8 mouse cellular contexts compared by ENCODE assay signal in genomic region chr3:127124375-127124993, GRCm38 (mm10).
DNase-seq lines count a peak whose midpoint lies in the region; ATAC-seq lines count a peak whose summit lies in the region.

No protein-coding gene starts in this region.

- no peaks in the 10 kb centered on the region for H3K27me3 ChIP-seq in forebrain, embryonic 16.5 days (replicated peaks; ENCODE audit: control insufficient read depth, insufficient read depth, low read length)
- no peaks in the 10 kb centered on the region for H3K27me3 ChIP-seq in hindbrain, embryonic 11.5 days (ENCODE audit: control insufficient read depth, insufficient read depth, low read length)
- no peaks in the 10 kb centered on the region for H3K27me3 ChIP-seq in liver, embryonic 11.5 days (replicated peaks; ENCODE audit: control insufficient read depth, insufficient read depth, low read length)

- peak; percentile 18 for DNase-seq in adipocyte (ENCODE audit: low spot score)
- DNase-seq in hindbrain, embryonic 11.5 days (ENCODE audit: low spot score): peak; percentile 30
- peak; percentile 38 for DNase-seq in liver, embryonic 11.5 days (ENCODE audit: low spot score)
- no peak for DNase-seq in thymus, postnatal 25 days
- no peak for DNase-seq in cerebellum, postnatal 4 days (ENCODE audit: low spot score in 2 of 2)
- DNase-seq in spleen, postnatal 14 days (ENCODE audit: low spot score in 2 of 2): no peak
- no peak for DNase-seq in layer of hippocampus, postnatal 36 days

- 43% methylated on average over 10 of the region's 10 CpGs for WGBS in forebrain, embryonic 16.5 days
- WGBS in hindbrain, embryonic 11.5 days: 36% methylated on average over 10 of the region's 10 CpGs
- 64% methylated on average over 10 of the region's 10 CpGs for WGBS in liver, embryonic 11.5 days

- peak; percentile 29; the same call in 1 of the 2 replicates for ATAC-seq in forebrain, embryonic 16.5 days
- peak; percentile 64 for ATAC-seq in hindbrain, embryonic 11.5 days (ENCODE audit: low FRiP score)
- ATAC-seq in liver, embryonic 11.5 days (replicated peaks; ENCODE audit: low FRiP score): peak; percentile 48; the same call in 1 of the 2 replicates

- H3K4me1 ChIP-seq in forebrain, embryonic 16.5 days (replicated peaks; ENCODE audit: control insufficient read depth, insufficient read depth, low read length): peaks cover 10% of the 10 kb centered on the region
- H3K4me1 ChIP-seq in hindbrain, embryonic 11.5 days (replicated peaks; ENCODE audit: control insufficient read depth, insufficient read depth, low read length): no peaks in the 10 kb centered on the region; the same call in 1 of the 2 replicates
- no peaks in the 10 kb centered on the region for H3K4me1 ChIP-seq in liver, embryonic 11.5 days (replicated peaks; ENCODE audit: control insufficient read depth, insufficient read depth, low read length)

- no peak overlapping the region for H3K4me3 ChIP-seq in forebrain, embryonic 16.5 days (replicated peaks; ENCODE audit: low read length)
- H3K4me3 ChIP-seq in hindbrain, embryonic 11.5 days (ENCODE audit: low read depth, low read length): no peak overlapping the region
- H3K4me3 ChIP-seq in liver, embryonic 11.5 days (ENCODE audit: low read depth, low read length): no peak overlapping the region

- H3K27ac ChIP-seq in forebrain, embryonic 16.5 days (ENCODE audit: low read length): no peak overlapping the region
- no peak overlapping the region for H3K27ac ChIP-seq in hindbrain, embryonic 11.5 days (ENCODE audit: low read depth, low read length)
- peak overlapping the region; percentile 49 for H3K27ac ChIP-seq in liver, embryonic 11.5 days (ENCODE audit: low read depth, low read length)

- H3K9me3 ChIP-seq in forebrain, embryonic 16.5 days (ENCODE audit: control insufficient read depth, low read length): no peaks in the 10 kb centered on the region
- H3K9me3 ChIP-seq in hindbrain, embryonic 11.5 days (ENCODE audit: control insufficient read depth, low read length): no peaks in the 10 kb centered on the region
- H3K9me3 ChIP-seq in liver, embryonic 11.5 days (ENCODE audit: control insufficient read depth, low read length): no peaks in the 10 kb centered on the region

- no peak overlapping the region for H3K9ac ChIP-seq in forebrain, embryonic 16.5 days (replicated peaks; ENCODE audit: low read depth, low read length)
- no peak overlapping the region for H3K9ac ChIP-seq in hindbrain, embryonic 11.5 days (ENCODE audit: low read depth, low read length)
- no peak overlapping the region for H3K9ac ChIP-seq in liver, embryonic 11.5 days (ENCODE audit: low read depth, low read length)

- no peaks in the 10 kb centered on the region for H3K36me3 ChIP-seq in forebrain, embryonic 16.5 days (ENCODE audit: control insufficient read depth, insufficient read depth)
- no peaks in the 10 kb centered on the region for H3K36me3 ChIP-seq in hindbrain, embryonic 11.5 days (ENCODE audit: control insufficient read depth, insufficient read depth, low read length)
- H3K36me3 ChIP-seq in liver, embryonic 11.5 days (ENCODE audit: control insufficient read depth, insufficient read depth, low read length): no peaks in the 10 kb centered on the region

- no peak overlapping the region for H3K4me2 ChIP-seq in forebrain, embryonic 16.5 days (ENCODE audit: low read length)
- H3K4me2 ChIP-seq in hindbrain, embryonic 11.5 days (replicated peaks; ENCODE audit: low read depth, low read length): no peak overlapping the region
- H3K4me2 ChIP-seq in liver, embryonic 11.5 days: peak overlapping the region; percentile 46

Comparison
In these comparisons a context has a peak if more than half of its experiments do, and no peak if none do; other contexts are left out.
1. DNase-seq: peak in adipocyte (single experiment), hindbrain, embryonic 11.5 days (single experiment) and liver, embryonic 11.5 days (single experiment); none in thymus, postnatal 25 days (single experiment), cerebellum, postnatal 4 days (0 of 2), spleen, postnatal 14 days (0 of 2) and layer of hippocampus, postnatal 36 days (0 of 2).
2. Peak in every context shown above with its lines, with median percentiles within 50 percentile points of each other: ATAC-seq.